Mouse (Mus musculus): ENCODE measurements around the gene Sltm. TPM values are rescaled to one million over a fixed set of nuclear protein-coding genes. Genes with fewer than 3 reads are reported as not detected.
"Not testable (repeated sequence)": the region's sequence is repeated elsewhere in the genome, so short reads cannot be mapped to it uniquely, and the experiment has no call there.

Gene Sltm
- polyA plus RNA-seq, 1 experiment: 50.6 TPM

GRCm38 (mm10) chr9:70548304-70548703 is 5.8 kb downstream of the Sltm start:
- H3K4me3 ChIP-seq (ENCODE audit: insufficient read depth, low read length): no peak overlapping the region
- TF ChIP-seq POLR2A (IDR thresholded peaks at IDR 0.05; ENCODE audit: low read depth, low read length): no peak
- no peak for TF ChIP-seq CTCF (IDR thresholded peaks at IDR 0.05; ENCODE audit: borderline replicate concordance, insufficient read depth, low read length)
- no peak overlapping the region; the same call in 1 of the 2 replicates for H3K27ac ChIP-seq (ENCODE audit: insufficient read depth, low read length)
- no peaks in the 10 kb centered on the region for H3K4me1 ChIP-seq (ENCODE audit: control insufficient read depth, insufficient read depth, low read length)

- no peak for TF ChIP-seq CTCF (IDR thresholded peaks at IDR 0.05; ENCODE audit: borderline replicate concordance, insufficient read depth, low read length)
- no peak for TF ChIP-seq POLR2A (IDR thresholded peaks at IDR 0.05; ENCODE audit: low read depth, low read length)
- no peaks in the 10 kb centered on the region for H3K4me1 ChIP-seq (ENCODE audit: control insufficient read depth, insufficient read depth, low read length)
- H3K27ac ChIP-seq (ENCODE audit: insufficient read depth, low read length): no peak overlapping the region
- no peak overlapping the region for H3K4me3 ChIP-seq (ENCODE audit: insufficient read depth, low read length)
Observed at GRCm38 (mm10) chr9:70551524-70551923, 9.0 kb downstream of the Sltm start.

DNA sequence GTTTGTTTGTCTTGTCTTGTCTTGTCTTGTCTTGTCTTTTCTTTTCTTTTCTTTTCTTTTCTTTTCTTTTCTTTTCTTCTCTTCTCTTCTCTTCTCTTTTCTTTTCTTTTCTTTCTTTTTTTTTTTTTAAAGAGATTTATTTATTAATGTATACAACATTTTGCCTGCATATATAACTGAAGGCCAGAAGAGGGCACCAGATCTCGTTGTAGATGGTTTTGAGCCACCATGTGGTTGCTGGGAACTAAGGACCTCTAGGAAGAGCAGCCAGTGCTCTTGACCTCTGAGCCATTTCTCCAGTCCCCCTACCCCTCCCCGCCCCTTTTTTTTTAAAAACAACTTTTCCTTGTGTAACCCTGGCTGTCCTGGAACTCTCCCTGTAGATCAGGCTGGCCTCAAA is 9.7 kb downstream of the Sltm start:
- not testable (repeated sequence) for H3K27ac ChIP-seq (ENCODE audit: insufficient read depth, low read length); H3K4me3 ChIP-seq (ENCODE audit: insufficient read depth, low read length)

GRCm38 (mm10) chr9:70555431-70555830 is 12.9 kb downstream of the Sltm start:
- H3K4me1 ChIP-seq (ENCODE audit: control insufficient read depth, insufficient read depth, low read length): no peaks in the 10 kb centered on the region
- TF ChIP-seq POLR2A (IDR thresholded peaks at IDR 0.05; ENCODE audit: low read depth, low read length): no peak
- TF ChIP-seq CTCF (IDR thresholded peaks at IDR 0.05; ENCODE audit: borderline replicate concordance, insufficient read depth, low read length): no peak

More for the DNA sequence above, 9.7 kb downstream of the Sltm start:
- not testable (repeated sequence) for H3K4me1 ChIP-seq (ENCODE audit: control insufficient read depth, insufficient read depth, low read length)

GRCm38 (mm10) chr9:70556796-70557195 is 14.2 kb downstream of the Sltm start:
- Histone ChIP-seq H3K27ac (ENCODE audit: insufficient read depth, low read length) (no peak overlapping the region), H3K4me1 (ENCODE audit: control insufficient read depth, insufficient read depth, low read length) (no peaks in the 10 kb centered on the region), H3K4me3 (ENCODE audit: insufficient read depth, low read length) (no peak overlapping the region)
- no peak for TF ChIP-seq POLR2A (IDR thresholded peaks at IDR 0.05; ENCODE audit: low read depth, low read length)
- no peak for TF ChIP-seq CTCF (IDR thresholded peaks at IDR 0.05; ENCODE audit: borderline replicate concordance, insufficient read depth, low read length)

More at GRCm38 (mm10) chr9:70555431-70555830, 12.9 kb downstream of the Sltm start:
- no peak overlapping the region for H3K27ac ChIP-seq (ENCODE audit: insufficient read depth, low read length)
- H3K4me3 ChIP-seq (ENCODE audit: insufficient read depth, low read length): no peak overlapping the region

DNA sequence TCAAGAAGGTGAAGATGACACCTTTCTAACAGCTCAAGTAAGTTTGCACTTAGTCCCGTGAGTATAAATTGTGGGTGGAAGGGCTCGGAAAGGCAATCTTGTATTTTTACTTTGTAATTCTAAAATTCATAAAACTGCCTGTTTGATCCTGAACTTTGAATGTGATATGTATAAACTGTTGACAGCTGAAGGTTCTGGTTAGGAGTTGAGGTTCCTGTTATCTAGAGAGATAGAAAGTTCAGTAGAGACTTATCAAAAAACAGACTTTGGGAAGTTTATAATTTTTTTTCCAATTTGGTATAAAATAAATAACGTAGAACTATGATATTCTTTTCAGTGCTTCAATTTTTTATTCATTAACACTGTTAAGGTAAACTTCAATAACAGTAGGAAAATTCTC is 20.3 kb downstream of the Sltm start:
- Histone ChIP-seq H3K4me1 (ENCODE audit: control insufficient read depth, insufficient read depth, low read length) (no peaks in the 10 kb centered on the region), H3K27ac (ENCODE audit: insufficient read depth, low read length) (no peak overlapping the region), H3K4me3 (ENCODE audit: insufficient read depth, low read length) (no peak overlapping the region)
- TF ChIP-seq POLR2A (IDR thresholded peaks at IDR 0.05; ENCODE audit: low read depth, low read length) (no peak), CTCF (IDR thresholded peaks at IDR 0.05; ENCODE audit: borderline replicate concordance, insufficient read depth, low read length) (no peak)

DNA sequence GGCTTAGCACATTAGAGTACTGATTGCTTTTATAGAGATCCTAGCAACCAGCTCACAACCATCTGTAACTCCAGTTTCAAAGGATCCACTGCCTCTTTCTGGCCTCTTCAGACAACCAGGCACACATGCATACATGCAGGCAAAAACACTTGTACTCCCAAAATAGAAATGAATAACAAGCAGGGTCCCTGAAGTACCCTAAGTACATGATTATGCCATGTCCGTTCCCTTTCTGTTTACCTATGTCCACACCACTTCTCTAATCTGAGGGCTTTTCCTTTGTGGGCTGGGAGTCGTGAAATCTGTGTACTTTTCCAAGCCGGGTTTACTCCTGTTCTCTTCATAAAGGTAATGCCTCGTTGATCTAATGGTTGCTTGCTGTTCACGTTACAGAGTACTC is 25.1 kb downstream of the Sltm start:
- Histone ChIP-seq H3K27ac (ENCODE audit: insufficient read depth, low read length) (no peak overlapping the region), H3K4me3 (ENCODE audit: insufficient read depth, low read length) (no peak overlapping the region), H3K4me1 (ENCODE audit: control insufficient read depth, insufficient read depth, low read length) (no peaks in the 10 kb centered on the region)
- TF ChIP-seq POLR2A (IDR thresholded peaks at IDR 0.05; ENCODE audit: low read depth, low read length) (no peak), CTCF (IDR thresholded peaks at IDR 0.05; ENCODE audit: borderline replicate concordance, insufficient read depth, low read length) (no peak)

DNA sequence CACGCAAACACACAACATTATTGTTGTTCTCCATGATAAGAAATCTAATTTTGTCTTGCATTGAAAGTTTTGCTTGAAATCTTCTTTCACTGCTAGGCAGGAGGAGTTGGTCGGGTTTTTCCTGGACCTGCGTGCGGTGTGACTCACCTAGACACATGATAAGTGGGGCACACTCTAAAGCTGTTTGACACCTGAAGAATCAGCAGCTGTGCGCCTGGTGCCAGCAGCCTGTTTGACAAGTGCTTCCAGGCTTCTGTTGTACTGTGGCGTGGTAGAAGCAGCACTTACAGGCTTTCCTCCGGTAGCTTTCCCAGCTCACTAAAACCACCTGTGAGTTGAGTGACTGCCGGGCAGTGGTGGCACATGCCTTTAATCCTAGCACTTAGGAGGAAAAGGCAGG is 27.8 kb downstream of the Sltm start:
- TF ChIP-seq POLR2A (IDR thresholded peaks at IDR 0.05; ENCODE audit: low read depth, low read length): no peak
- TF ChIP-seq CTCF (IDR thresholded peaks at IDR 0.05; ENCODE audit: borderline replicate concordance, insufficient read depth, low read length): no peak
- Histone ChIP-seq H3K4me1 (ENCODE audit: control insufficient read depth, insufficient read depth, low read length) (no peaks in the 10 kb centered on the region), H3K27ac (ENCODE audit: insufficient read depth, low read length) (no peak overlapping the region), H3K4me3 (ENCODE audit: insufficient read depth, low read length) (no peak overlapping the region)

GRCm38 (mm10) chr9:70578123-70578522 is 35.6 kb downstream of the Sltm start:
- no peak for TF ChIP-seq CTCF (IDR thresholded peaks at IDR 0.05; ENCODE audit: borderline replicate concordance, insufficient read depth, low read length)
- no peak for TF ChIP-seq POLR2A (IDR thresholded peaks at IDR 0.05; ENCODE audit: low read depth, low read length)
- Histone ChIP-seq H3K4me3 (ENCODE audit: insufficient read depth, low read length) (no peak overlapping the region), H3K27ac (ENCODE audit: insufficient read depth, low read length) (no peak overlapping the region), H3K4me1 (ENCODE audit: control insufficient read depth, insufficient read depth, low read length) (peaks cover 3% of the 10 kb centered on the region; the same call in 1 of the 2 replicates)

GRCm38 (mm10) chr9:70580956-70581355 is 38.4 kb downstream of the Sltm start:
- Histone ChIP-seq H3K4me1 (ENCODE audit: control insufficient read depth, insufficient read depth, low read length) (0 out of 2 replicates have a peak, but pooled peaks cover under 1% of the 10 kb centered on the region), H3K4me3 (ENCODE audit: insufficient read depth, low read length) (no peak overlapping the region), H3K27ac (ENCODE audit: insufficient read depth, low read length) (peak overlapping the region; percentile 50; the same call in 1 of the 2 replicates)
- no peak for TF ChIP-seq CTCF (IDR thresholded peaks at IDR 0.05; ENCODE audit: borderline replicate concordance, insufficient read depth, low read length)
- no peak for TF ChIP-seq POLR2A (IDR thresholded peaks at IDR 0.05; ENCODE audit: low read depth, low read length)

DNA sequence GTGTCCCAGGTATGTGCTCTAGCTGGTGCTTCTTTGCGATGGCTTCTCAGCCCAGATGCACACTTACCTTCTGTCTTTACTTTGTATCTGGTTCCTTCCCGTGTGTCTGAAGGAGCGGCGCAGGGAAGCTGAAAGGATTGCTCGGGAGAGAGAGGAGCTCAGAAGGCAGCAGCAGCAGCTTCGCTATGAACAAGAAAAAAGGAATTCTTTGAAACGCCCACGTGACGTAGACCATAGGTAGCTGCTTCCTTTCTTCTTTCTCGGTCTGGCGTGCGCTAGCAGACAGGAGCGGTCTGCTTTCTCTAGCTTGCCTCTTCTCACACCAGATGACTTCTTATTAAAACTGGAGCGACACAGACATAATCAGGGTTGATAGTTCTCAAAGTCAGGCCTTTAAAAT is 42.1 kb downstream of the Sltm start:
- H3K4me1 ChIP-seq (ENCODE audit: control insufficient read depth, insufficient read depth, low read length): no peaks in the 10 kb centered on the region
- TF ChIP-seq POLR2A (IDR thresholded peaks at IDR 0.05; ENCODE audit: low read depth, low read length) (no peak), CTCF (IDR thresholded peaks at IDR 0.05; ENCODE audit: borderline replicate concordance, insufficient read depth, low read length) (no peak)
- no peak overlapping the region for H3K4me3 ChIP-seq (ENCODE audit: insufficient read depth, low read length)
- H3K27ac ChIP-seq (ENCODE audit: insufficient read depth, low read length): no peak overlapping the region

Data from embryonic fibroblast, embryonic 13.5 days (primary cell).